Mouse (Mus musculus) embryonic facial prominence, embryonic 13.5 days (tissue): Measurements from ENCODE around the gene Osbpl9. TPM values are rescaled to one million over a fixed set of nuclear protein-coding genes. Genes with fewer than 3 reads are reported as not detected.

Experiments
- ATAC-seq: fragments of 200-750 bp; cut with Nextera tagmentation; 2 replicates; pipeline ENCODE4 v1.8.0; 2017; ENCODE audit warnings: low read depth; ENCODE audit not compliant: insufficient number of reproducible peaks, insufficient read depth, low FRiP score, low TSS enrichment
- H3K27ac ChIP-seq: fragments of 300-500 bp; sonication (generic); 2 replicates; pipeline ENCODE4 v1.5.1; 2015; ENCODE audit warnings: moderate library complexity, mild to moderate bottlenecking, inconsistent platforms
- H3K27me3 ChIP-seq: fragments of 300-500 bp; sonication (generic); 2 replicates; pipeline ENCODE4 v1.6.1; 2015; ENCODE audit warnings: mild to moderate bottlenecking, inconsistent platforms
- H3K36me3 ChIP-seq: fragments of 300-500 bp; sonication (generic); 2 replicates; pipeline ENCODE4 v1.6.1; 2015; ENCODE audit warnings: mild to moderate bottlenecking, inconsistent platforms
- H3K4me1 ChIP-seq: fragments of 300-500 bp; sonication (generic); 2 replicates; pipeline ENCODE4 v1.6.1; 2015; ENCODE audit warnings: inconsistent platforms
- H3K4me2 ChIP-seq: fragments of 300-500 bp; sonication (generic); 2 replicates; pipeline ENCODE4 v1.6.1; 2015; ENCODE audit warnings: moderate library complexity, mild to moderate bottlenecking, inconsistent platforms
- H3K4me3 ChIP-seq: fragments of 300-500 bp; sonication (generic); 2 replicates; pipeline ENCODE4 v1.5.1; 2015; ENCODE audit warnings: mild to moderate bottlenecking, inconsistent platforms
- H3K9ac ChIP-seq: fragments of 300-500 bp; sonication (generic); 2 replicates; pipeline ENCODE4 v1.6.1; 2015; ENCODE audit warnings: mild to moderate bottlenecking, inconsistent platforms
- H3K9me3 ChIP-seq: fragments of 300-500 bp; sonication (generic); 2 replicates; pipeline ENCODE4 v1.6.1; 2016; ENCODE audit warnings: inconsistent platforms
- WGBS: fragments of 180-500 bp; shearing (Covaris S2); methylation state at CpG from one replicate; pipeline ENCODE4 v1.1.7; 2015; ENCODE audit warnings: mixed read lengths; 5-methylcytosine and 5-hydroxymethylcytosine counted together
- polyA plus RNA-seq: library from polyadenylated mRNA; unstranded; fragments of >200 nt; fragmentation: Nextera tagmentation; extraction: Ambion mirVana; gene quantifications from 2 replicates; pipeline ENCODE4 v1.2.1, GENCODE M21; 2015

The Osbpl9 gene
- polyA plus RNA-seq, 1 experiment from 2014 or later, result 68.2 TPM

GRCm38 (mm10) chr4:109156481-109157261 is 45.4 kb downstream of the Osbpl9 start:
- WGBS, result 28% methylated on average over 24 of the region's 24 CpGs
- Histone ChIP-seq H3K27me3 (no peaks in the 10 kb centered on the region), H3K36me3 (no peaks in the 10 kb centered on the region), H3K9ac (peak overlapping the region; percentile 49; the same call in 1 of the 2 replicates), H3K4me3 (peak overlapping the region; percentile 21), H3K27ac (peak overlapping the region; percentile 55), H3K4me1 (peaks cover 16% of the 10 kb centered on the region), H3K4me2 (peak overlapping the region; percentile 56), H3K9me3 (no peaks in the 10 kb centered on the region)
- ATAC-seq, result no peak

GRCm38 (mm10) chr4:109156073-109156472 is 46.0 kb downstream of the Osbpl9 start:
- no peak overlapping the region for H3K4me3 ChIP-seq
- no peaks in the 10 kb centered on the region for H3K36me3 ChIP-seq
- no peaks in the 10 kb centered on the region for H3K9me3 ChIP-seq
- H3K4me1 ChIP-seq, result peaks cover 16% of the 10 kb centered on the region
- peak overlapping the region; percentile 49; the same call in 1 of the 2 replicates for H3K9ac ChIP-seq
- H3K27ac ChIP-seq, result 0 out of 2 replicates have a peak overlapping the region, but pooled peaks have one; percentile 55
- 0 out of 2 replicates have a peak overlapping the region, but pooled peaks have one; percentile 56 for H3K4me2 ChIP-seq
- ATAC-seq, result no peak
- no peaks in the 10 kb centered on the region for H3K27me3 ChIP-seq
- 75% methylated on average over 6 of the region's 6 CpGs for WGBS

GRCm38 (mm10) chr4:109150214-109150613 is 51.9 kb downstream of the Osbpl9 start:
- no peak for ATAC-seq
- WGBS, result 54% methylated on average over 2 of the region's 2 CpGs
- H3K4me2 ChIP-seq, result no peak overlapping the region
- no peak overlapping the region for H3K4me3 ChIP-seq
- no peaks in the 10 kb centered on the region for H3K9me3 ChIP-seq
- no peaks in the 10 kb centered on the region for H3K36me3 ChIP-seq
- no peak overlapping the region for H3K9ac ChIP-seq
- no peak overlapping the region for H3K27ac ChIP-seq
- peaks cover 11% of the 10 kb centered on the region for H3K4me1 ChIP-seq
- no peaks in the 10 kb centered on the region for H3K27me3 ChIP-seq

GRCm38 (mm10) chr4:109149411-109149810 is 52.7 kb downstream of the Osbpl9 start:
- Histone ChIP-seq H3K9me3 (no peaks in the 10 kb centered on the region), H3K36me3 (no peaks in the 10 kb centered on the region), H3K27me3 (no peaks in the 10 kb centered on the region), H3K4me3 (no peak overlapping the region), H3K4me1 (peaks cover 11% of the 10 kb centered on the region), H3K9ac (no peak overlapping the region), H3K27ac (no peak overlapping the region), H3K4me2 (no peak overlapping the region)
- WGBS, result 88% methylated on average over 2 of the region's 2 CpGs
- no peak for ATAC-seq

GRCm38 (mm10) chr4:109147278-109148038 is 54.6 kb downstream of the Osbpl9 start:
- 45% methylated on average over 11 of the region's 11 CpGs for WGBS
- peak overlapping the region; percentile 41 for H3K4me2 ChIP-seq
- H3K27ac ChIP-seq, result peak overlapping the region; percentile 68
- no peaks in the 10 kb centered on the region for H3K9me3 ChIP-seq
- no peak overlapping the region for H3K9ac ChIP-seq
- peaks cover 11% of the 10 kb centered on the region for H3K4me1 ChIP-seq
- H3K27me3 ChIP-seq, result no peaks in the 10 kb centered on the region
- H3K36me3 ChIP-seq, result no peaks in the 10 kb centered on the region
- no peak overlapping the region for H3K4me3 ChIP-seq
- ATAC-seq, result no peak

- ATAC-seq, result no peak
Measured at GRCm38 (mm10) chr4:109143091-109143490, 59.0 kb downstream of the Osbpl9 start.

GRCm38 (mm10) chr4:109138551-109138950 is 63.5 kb downstream of the Osbpl9 start:
- no peaks in the 10 kb centered on the region for H3K27me3 ChIP-seq
- no peaks in the 10 kb centered on the region for H3K4me1 ChIP-seq
- H3K9ac ChIP-seq, result no peak overlapping the region
- H3K9me3 ChIP-seq, result no peaks in the 10 kb centered on the region
- no peak overlapping the region for H3K4me2 ChIP-seq
- no peak overlapping the region for H3K27ac ChIP-seq
- 60% methylated on average over 4 of the region's 4 CpGs for WGBS
- no peaks in the 10 kb centered on the region for H3K36me3 ChIP-seq
- no peak for ATAC-seq
- H3K4me3 ChIP-seq, result no peak overlapping the region

More at GRCm38 (mm10) chr4:109143091-109143490, 59.0 kb downstream of the Osbpl9 start:
- Histone ChIP-seq H3K27ac (no peak overlapping the region), H3K27me3 (no peaks in the 10 kb centered on the region), H3K4me1 (peaks cover 8% of the 10 kb centered on the region), H3K9me3 (no peaks in the 10 kb centered on the region), H3K9ac (no peak overlapping the region), H3K36me3 (no peaks in the 10 kb centered on the region), H3K4me2 (no peak overlapping the region), H3K4me3 (no peak overlapping the region)
- WGBS, result 67% methylated on average over 1 of the region's 1 CpGs

GRCm38 (mm10) chr4:109136475-109137125 is 65.5 kb downstream of the Osbpl9 start:
- Histone ChIP-seq H3K4me1 (no peaks in the 10 kb centered on the region), H3K4me2 (no peak overlapping the region), H3K27me3 (no peaks in the 10 kb centered on the region), H3K9me3 (no peaks in the 10 kb centered on the region), H3K4me3 (no peak overlapping the region), H3K27ac (no peak overlapping the region), H3K36me3 (no peaks in the 10 kb centered on the region), H3K9ac (no peak overlapping the region)
- no peak for ATAC-seq
- 74% methylated on average over 7 of the region's 7 CpGs for WGBS

GRCm38 (mm10) chr4:109134955-109135354 is 67.1 kb downstream of the Osbpl9 start:
- Histone ChIP-seq H3K36me3 (no peaks in the 10 kb centered on the region), H3K9me3 (no peaks in the 10 kb centered on the region), H3K4me2 (no peak overlapping the region), H3K4me3 (no peak overlapping the region), H3K27ac (no peak overlapping the region), H3K9ac (no peak overlapping the region), H3K27me3 (no peaks in the 10 kb centered on the region), H3K4me1 (no peaks in the 10 kb centered on the region)
- ATAC-seq, result no peak
- WGBS, result 89% methylated on average over 3 of the region's 3 CpGs

- H3K36me3 ChIP-seq, result no peaks in the 10 kb centered on the region
- no peak overlapping the region for H3K27ac ChIP-seq
- H3K4me1 ChIP-seq, result peaks cover 5% of the 10 kb centered on the region
- no peak overlapping the region for H3K4me3 ChIP-seq
- no peaks in the 10 kb centered on the region for H3K27me3 ChIP-seq
- no peak for ATAC-seq
- H3K9ac ChIP-seq, result no peak overlapping the region
- 93% methylated on average over 10 of the region's 10 CpGs for WGBS
- H3K4me2 ChIP-seq, result no peak overlapping the region
- H3K9me3 ChIP-seq, result no peaks in the 10 kb centered on the region
Measured at GRCm38 (mm10) chr4:109131256-109131872, 70.7 kb downstream of the Osbpl9 start.

- Histone ChIP-seq H3K27ac (no peak overlapping the region), H3K4me1 (peaks cover 5% of the 10 kb centered on the region), H3K36me3 (no peaks in the 10 kb centered on the region), H3K4me2 (no peak overlapping the region), H3K9ac (no peak overlapping the region), H3K9me3 (no peaks in the 10 kb centered on the region), H3K4me3 (no peak overlapping the region), H3K27me3 (no peaks in the 10 kb centered on the region)
- no peak for ATAC-seq
Measured at GRCm38 (mm10) chr4:109128971-109129370, 73.1 kb downstream of the Osbpl9 start.
